Mouse (Mus musculus): ENCODE results near the gene Phyhipl. TPM values are rescaled to one million over a fixed set of nuclear protein-coding genes. Genes with fewer than 3 reads are reported as not detected.

Phyhipl gene
- polyA plus RNA-seq, 1 experiment from 2014 or later: 3.0 TPM

- 62% methylated on average over 6 of the region's 6 CpGs for WGBS
- Histone ChIP-seq H3K36me3 (no peaks in the 10 kb centered on the region), H3K9me3 (no peaks in the 10 kb centered on the region), H3K9ac (replicated peaks) (no peak overlapping the region), H3K4me1 (replicated peaks) (peaks cover 10% of the 10 kb centered on the region), H3K4me2 (no peak overlapping the region), H3K27me3 (no peaks in the 10 kb centered on the region), H3K27ac (no peak overlapping the region), H3K4me3 (replicated peaks) (no peak overlapping the region)
- no peak for ATAC-seq (ENCODE audit: insufficient number of reproducible peaks, insufficient read depth, low FRiP score, low TSS enrichment, low read depth)
Measured at GRCm38 (mm10) chr10:70656272-70656671, 507 bp upstream of the Phyhipl start.

- 70% methylated on average over 4 of the region's 4 CpGs for WGBS
- no peak overlapping the region for H3K4me2 ChIP-seq
- no peaks in the 10 kb centered on the region for H3K9me3 ChIP-seq
- H3K4me3 ChIP-seq (replicated peaks): no peak overlapping the region
- H3K27me3 ChIP-seq: no peaks in the 10 kb centered on the region
- no peak for ATAC-seq (ENCODE audit: insufficient number of reproducible peaks, insufficient read depth, low FRiP score, low TSS enrichment, low read depth)
- no peak overlapping the region for H3K27ac ChIP-seq
- peaks cover 10% of the 10 kb centered on the region for H3K4me1 ChIP-seq (replicated peaks)
- no peaks in the 10 kb centered on the region for H3K36me3 ChIP-seq
- H3K9ac ChIP-seq (replicated peaks): no peak overlapping the region
Measured at GRCm38 (mm10) chr10:70654655-70655054, 1.1 kb downstream of the Phyhipl start.

GRCm38 (mm10) chr10:70654139-70654538, 1.6 kb downstream of the Phyhipl start:
- Histone ChIP-seq H3K9ac (replicated peaks) (no peak overlapping the region), H3K27ac (no peak overlapping the region), H3K36me3 (no peaks in the 10 kb centered on the region), H3K27me3 (no peaks in the 10 kb centered on the region), H3K4me3 (replicated peaks) (no peak overlapping the region), H3K4me1 (replicated peaks) (peaks cover 10% of the 10 kb centered on the region), H3K4me2 (no peak overlapping the region), H3K9me3 (no peaks in the 10 kb centered on the region)
- 85% methylated on average over 3 of the region's 3 CpGs for WGBS
- ATAC-seq (ENCODE audit: insufficient number of reproducible peaks, insufficient read depth, low FRiP score, low TSS enrichment, low read depth): no peak

- Histone ChIP-seq H3K36me3 (no peaks in the 10 kb centered on the region), H3K4me2 (no peak overlapping the region), H3K9ac (replicated peaks) (no peak overlapping the region), H3K4me3 (replicated peaks) (no peak overlapping the region), H3K9me3 (no peaks in the 10 kb centered on the region), H3K27me3 (no peaks in the 10 kb centered on the region), H3K27ac (no peak overlapping the region), H3K4me1 (replicated peaks) (peaks cover 10% of the 10 kb centered on the region)
- 58% methylated on average over 16 of the region's 16 CpGs for WGBS
- no peak for ATAC-seq (ENCODE audit: insufficient number of reproducible peaks, insufficient read depth, low FRiP score, low TSS enrichment, low read depth)
Measured at GRCm38 (mm10) chr10:70651769-70652648, 3.8 kb downstream of the Phyhipl start.

GRCm38 (mm10) chr10:70648831-70649230, 6.9 kb downstream of the Phyhipl start:
- Histone ChIP-seq H3K4me3 (replicated peaks) (no peak overlapping the region), H3K9me3 (no peaks in the 10 kb centered on the region), H3K4me1 (replicated peaks) (no peaks in the 10 kb centered on the region), H3K27ac (no peak overlapping the region), H3K27me3 (no peaks in the 10 kb centered on the region), H3K4me2 (no peak overlapping the region), H3K36me3 (no peaks in the 10 kb centered on the region), H3K9ac (replicated peaks) (no peak overlapping the region)
- no peak for ATAC-seq (ENCODE audit: insufficient number of reproducible peaks, insufficient read depth, low FRiP score, low TSS enrichment, low read depth)
- 77% methylated on average over 5 of the region's 5 CpGs for WGBS

- Histone ChIP-seq H3K4me2 (no peak overlapping the region), H3K27me3 (no peaks in the 10 kb centered on the region), H3K9ac (replicated peaks) (no peak overlapping the region), H3K9me3 (no peaks in the 10 kb centered on the region), H3K4me3 (replicated peaks) (no peak overlapping the region), H3K4me1 (replicated peaks) (0 out of 2 replicates have a peak, but pooled peaks cover 10% of the 10 kb centered on the region), H3K27ac (no peak overlapping the region), H3K36me3 (no peaks in the 10 kb centered on the region)
- 69% methylated on average over 9 of the region's 9 CpGs for WGBS
- ATAC-seq (ENCODE audit: insufficient number of reproducible peaks, insufficient read depth, low FRiP score, low TSS enrichment, low read depth): no peak
Measured at GRCm38 (mm10) chr10:70643131-70643530, 12.6 kb downstream of the Phyhipl start.

GRCm38 (mm10) chr10:70640896-70641596, 14.7 kb downstream of the Phyhipl start:
- no peak overlapping the region for H3K4me2 ChIP-seq
- peak overlapping the region; percentile 51; the same call in 1 of the 2 replicates for H3K27ac ChIP-seq
- no peak overlapping the region for H3K9ac ChIP-seq (replicated peaks)
- 77% methylated on average over 11 of the region's 11 CpGs for WGBS
- H3K4me1 ChIP-seq (replicated peaks): 0 out of 2 replicates have a peak, but pooled peaks cover 10% of the 10 kb centered on the region
- ATAC-seq (ENCODE audit: insufficient number of reproducible peaks, insufficient read depth, low FRiP score, low TSS enrichment, low read depth): no peak
- no peaks in the 10 kb centered on the region for H3K27me3 ChIP-seq
- no peaks in the 10 kb centered on the region for H3K36me3 ChIP-seq
- H3K4me3 ChIP-seq (replicated peaks): no peak overlapping the region
- no peaks in the 10 kb centered on the region for H3K9me3 ChIP-seq

GRCm38 (mm10) chr10:70640075-70640737, 15.6 kb downstream of the Phyhipl start:
- 48% methylated on average over 17 of the region's 17 CpGs for WGBS
- 0 out of 2 replicates have a peak overlapping the region, but pooled peaks have one; percentile 13 for H3K4me2 ChIP-seq
- H3K4me1 ChIP-seq (replicated peaks): 0 out of 2 replicates have a peak, but pooled peaks cover 10% of the 10 kb centered on the region
- H3K9ac ChIP-seq (replicated peaks): no peak overlapping the region
- peak; percentile 89; the same call in 1 of the 2 replicates for ATAC-seq (ENCODE audit: insufficient number of reproducible peaks, insufficient read depth, low FRiP score, low TSS enrichment, low read depth)
- H3K27ac ChIP-seq: peak overlapping the region; percentile 51; the same call in 1 of the 2 replicates
- H3K9me3 ChIP-seq: no peaks in the 10 kb centered on the region
- H3K36me3 ChIP-seq: no peaks in the 10 kb centered on the region
- no peaks in the 10 kb centered on the region for H3K27me3 ChIP-seq
- no peak overlapping the region for H3K4me3 ChIP-seq (replicated peaks)

- no peak overlapping the region for H3K27ac ChIP-seq
- no peaks in the 10 kb centered on the region for H3K9me3 ChIP-seq
- WGBS: 85% methylated on average over 12 of the region's 12 CpGs
- H3K4me3 ChIP-seq (replicated peaks): no peak overlapping the region
- H3K27me3 ChIP-seq: no peaks in the 10 kb centered on the region
- no peak overlapping the region for H3K4me2 ChIP-seq
- no peak overlapping the region for H3K9ac ChIP-seq (replicated peaks)
- no peaks in the 10 kb centered on the region for H3K36me3 ChIP-seq
- no peak for ATAC-seq (ENCODE audit: insufficient number of reproducible peaks, insufficient read depth, low FRiP score, low TSS enrichment, low read depth)
- H3K4me1 ChIP-seq (replicated peaks): 0 out of 2 replicates have a peak, but pooled peaks cover 10% of the 10 kb centered on the region
Measured at GRCm38 (mm10) chr10:70637640-70638328, 18.0 kb downstream of the Phyhipl start.

- ATAC-seq (ENCODE audit: insufficient number of reproducible peaks, insufficient read depth, low FRiP score, low TSS enrichment, low read depth): no peak
- no peak overlapping the region for H3K27ac ChIP-seq
- H3K4me2 ChIP-seq: no peak overlapping the region
- no peaks in the 10 kb centered on the region for H3K36me3 ChIP-seq
- H3K4me3 ChIP-seq (replicated peaks): no peak overlapping the region
- H3K9ac ChIP-seq (replicated peaks): no peak overlapping the region
- H3K27me3 ChIP-seq: no peaks in the 10 kb centered on the region
- H3K4me1 ChIP-seq (replicated peaks): 0 out of 2 replicates have a peak, but pooled peaks cover 4% of the 10 kb centered on the region
- no peaks in the 10 kb centered on the region for H3K9me3 ChIP-seq
- WGBS: 88% methylated on average over 1 of the region's 1 CpGs
Measured at GRCm38 (mm10) chr10:70635261-70635660, 20.5 kb downstream of the Phyhipl start.

Data from limb, embryonic 12.5 days (tissue).